Mouse (Mus musculus): ENCODE data around the gene Csmd2.

DNA sequence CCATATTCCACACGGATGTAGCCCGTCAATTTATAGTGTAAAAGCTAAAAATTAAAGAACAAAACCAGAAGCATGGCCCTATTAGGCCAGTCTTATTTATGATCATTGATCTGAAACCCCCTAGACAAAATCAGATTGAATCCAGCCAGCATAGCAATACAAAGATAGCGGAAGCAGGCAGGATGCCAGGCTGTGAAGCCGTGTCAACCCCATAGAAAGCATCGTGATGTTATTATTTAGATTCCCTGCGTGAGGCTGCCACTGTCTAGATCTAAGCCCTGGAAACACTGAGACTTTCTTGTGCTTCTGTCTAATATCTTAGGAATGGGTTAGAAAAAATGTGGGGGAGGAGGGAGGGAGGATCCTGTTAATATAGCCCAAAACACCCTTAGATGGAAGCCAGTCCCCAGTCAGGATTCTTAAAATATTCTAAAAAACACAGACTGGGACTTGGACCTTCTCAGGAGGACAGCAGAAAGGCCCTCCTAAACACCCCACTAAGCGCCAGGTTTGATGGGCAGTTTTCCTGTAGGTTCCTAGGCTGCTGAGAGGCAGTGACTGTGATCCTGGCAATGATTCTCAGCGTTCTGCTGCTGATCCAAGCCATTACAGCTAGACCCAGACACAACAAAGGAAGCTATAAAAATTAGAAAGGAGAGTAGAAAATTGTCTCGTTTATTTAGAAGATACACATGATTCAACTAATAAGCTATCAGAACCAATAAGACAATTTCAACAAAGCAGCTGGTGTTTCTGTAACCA is 419.6 kb downstream of the Csmd2 start:
- TF ChIP-seq CTCF (IDR thresholded peaks at IDR 0.05; ENCODE audit: insufficient read depth, low read length) (no peak), POLR2A (IDR thresholded peaks at IDR 0.05; ENCODE audit: borderline replicate concordance, extremely low read depth, low read depth, low read length) (no peak)

All from lung, adult 2 months (tissue).